Mouse (Mus musculus): ENCODE measurements around the gene Prkacb. TPM values are rescaled to one million over a fixed set of nuclear protein-coding genes. Genes with fewer than 3 reads are reported as not detected.

Prkacb gene
- polyA plus RNA-seq (2012; rRNA removed), result 6.9 and 7.7 TPM in 2 replicates

GRCm38 (mm10) chr3:146812901-146813393, at the start of gene Prkacb:
Gene Prkacb, minus strand, starts transcription at chr3:146812990.

DNA sequence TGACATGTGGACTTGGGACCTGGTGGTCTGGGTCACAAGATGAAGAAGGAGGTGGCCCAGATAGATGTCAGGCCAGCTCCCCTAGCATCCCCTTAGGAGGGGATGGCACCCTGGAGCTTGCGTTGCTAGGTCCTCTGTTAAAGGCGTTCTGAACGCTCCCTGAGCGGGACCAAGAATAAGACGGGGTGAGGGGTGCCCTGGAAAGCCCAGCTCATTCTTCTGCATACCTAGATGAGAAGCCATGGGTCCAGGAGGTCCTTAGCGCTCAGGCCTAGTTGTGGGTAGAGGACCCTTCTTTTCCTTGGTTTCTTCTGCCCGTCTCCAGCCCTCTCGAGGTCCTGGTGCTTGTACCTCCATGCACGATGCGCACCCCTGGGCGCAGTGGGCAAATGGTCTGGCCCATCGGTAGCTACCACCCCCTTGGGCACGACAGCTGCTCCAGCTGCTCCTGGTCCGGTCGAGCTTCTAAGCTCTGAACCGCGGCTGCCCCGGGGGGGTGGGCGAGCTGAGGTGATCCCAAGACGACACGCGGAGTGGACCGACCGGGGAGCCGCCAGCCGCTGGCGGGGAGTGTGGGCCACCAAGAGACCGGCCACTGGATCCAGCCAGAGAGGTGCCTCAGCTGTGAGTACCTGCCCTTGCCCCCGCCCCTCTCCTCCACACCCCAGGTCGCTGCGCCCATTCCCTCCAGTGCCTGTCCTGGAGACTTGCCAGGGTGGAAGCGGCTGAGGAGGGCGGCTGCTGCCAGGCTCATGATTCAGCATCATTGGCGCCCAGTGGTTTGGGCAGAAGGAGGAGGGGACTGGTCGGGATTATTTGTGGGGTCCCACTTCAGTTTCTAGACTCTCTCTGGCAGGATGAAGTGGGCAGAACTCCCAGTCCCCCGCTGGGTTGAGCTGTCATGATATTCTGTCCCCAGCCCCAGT, 39.4 kb upstream of the Prkacb start, which contains the start of gene Ttll7:
Gene Ttll7 (plus strand): TSS at position 402 of the 926 bp plus-strand sequence.

DNA sequence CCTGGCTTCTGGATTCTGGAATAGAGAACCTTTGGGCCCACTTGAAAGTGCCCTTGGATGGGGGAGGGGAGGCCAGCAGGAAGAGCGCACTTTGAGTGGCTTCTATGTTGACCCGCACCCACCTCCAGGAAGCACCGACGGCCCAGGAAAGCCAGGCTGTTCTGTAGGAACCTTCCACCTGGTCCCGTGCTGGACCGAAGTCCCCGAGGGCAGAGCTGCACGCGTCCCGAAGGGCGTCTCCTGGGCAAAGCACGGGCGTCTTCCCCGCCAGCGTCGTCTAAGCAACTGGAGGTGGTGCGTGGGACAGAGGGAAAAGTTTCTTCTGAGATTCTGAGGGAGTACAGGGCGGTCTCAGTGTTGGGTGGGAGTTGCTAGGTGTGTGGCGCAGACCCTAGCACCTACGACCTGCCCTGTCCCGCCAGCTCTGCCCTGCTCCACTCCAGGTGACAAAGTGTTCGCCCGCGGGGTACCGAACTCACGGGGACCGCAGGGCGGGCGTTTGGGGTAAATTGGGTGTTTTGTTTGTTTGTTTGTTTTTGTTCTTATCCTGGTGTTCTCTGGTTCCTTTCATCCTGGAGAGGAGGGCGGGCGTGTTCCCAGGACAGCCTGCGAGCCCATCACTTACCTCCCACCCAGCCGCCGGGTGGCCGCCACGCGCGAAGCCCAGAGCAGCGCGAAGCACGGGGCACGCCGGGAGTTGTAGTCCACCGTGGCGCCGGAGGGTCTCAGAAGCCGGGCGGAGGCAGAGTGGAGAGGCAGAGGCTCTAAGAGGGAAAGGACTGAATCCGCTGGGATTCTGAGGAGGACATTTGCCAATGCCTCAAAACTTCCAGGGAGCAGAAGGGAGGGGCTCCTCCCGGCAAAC, 127.7 kb downstream of the Prkacb start, which contains the start of gene Samd13:
Gene Samd13 (minus strand): TSS at position 782 of the 865 bp plus-strand sequence.

Other genes with a start within 250 kb of the Prkacb start
- 651 and 835 TPM in 2 replicates for gene Uox, start 242.6 kb downstream of the Prkacb start, polyA plus RNA-seq (2012; rRNA removed)
- 6.0 and 6.2 TPM in 2 replicates for gene Dnase2b, start 197.4 kb downstream of the Prkacb start, polyA plus RNA-seq (2012; rRNA removed)
- not detected in 2 replicates for gene 4930503B20Rik, start 161.7 kb downstream of the Prkacb start, polyA plus RNA-seq (2012; rRNA removed)
- gene Samd13, start 127.4 kb downstream of the Prkacb start, polyA plus RNA-seq (2012; rRNA removed), result 0.06 and 0.19 TPM in 2 replicates
- gene Ttll7, start 39.4 kb upstream of the Prkacb start, polyA plus RNA-seq (2012; rRNA removed), result 0.31 and 0.38 TPM in 2 replicates

Measured in liver, embryonic 18 days (tissue).